Mouse (Mus musculus): ENCODE results near the gene Zfp592. TPM values are rescaled to one million over a fixed set of nuclear protein-coding genes. Genes with fewer than 3 reads are reported as not detected.

Gene Zfp592
- polyA plus RNA-seq, 1 experiment = 26.5 TPM

- no peak overlapping the region for H3K4me3 ChIP-seq (ENCODE audit: insufficient read depth, low read length)
- H3K27ac ChIP-seq (ENCODE audit: insufficient read depth, low read length) = no peak overlapping the region
- H3K4me1 ChIP-seq (ENCODE audit: control insufficient read depth, insufficient read depth, low read length) = peaks cover 2% of the 10 kb centered on the region; the same call in 1 of the 2 replicates
- no peak for TF ChIP-seq CTCF (IDR thresholded peaks at IDR 0.05; ENCODE audit: borderline replicate concordance, insufficient read depth, low read length)
- no peak for TF ChIP-seq POLR2A (IDR thresholded peaks at IDR 0.05; ENCODE audit: low read depth, low read length)
Measured at GRCm38 (mm10) chr7:81008285-81008684, 14.8 kb downstream of the Zfp592 start.

GRCm38 (mm10) chr7:81011576-81011975 is 18.1 kb downstream of the Zfp592 start:
- Histone ChIP-seq H3K4me1 (ENCODE audit: control insufficient read depth, insufficient read depth, low read length) (no peaks in the 10 kb centered on the region), H3K4me3 (ENCODE audit: insufficient read depth, low read length) (no peak overlapping the region), H3K27ac (ENCODE audit: insufficient read depth, low read length) (no peak overlapping the region)
- TF ChIP-seq POLR2A (IDR thresholded peaks at IDR 0.05; ENCODE audit: low read depth, low read length) (no peak), CTCF (IDR thresholded peaks at IDR 0.05; ENCODE audit: borderline replicate concordance, insufficient read depth, low read length) (no peak)

- TF ChIP-seq CTCF (IDR thresholded peaks at IDR 0.05; ENCODE audit: borderline replicate concordance, insufficient read depth, low read length) = no peak
- Histone ChIP-seq H3K4me3 (ENCODE audit: insufficient read depth, low read length) (no peak overlapping the region), H3K27ac (ENCODE audit: insufficient read depth, low read length) (no peak overlapping the region), H3K4me1 (ENCODE audit: control insufficient read depth, insufficient read depth, low read length) (no peaks in the 10 kb centered on the region)
Measured at GRCm38 (mm10) chr7:81020307-81020706, 26.8 kb downstream of the Zfp592 start.

DNA sequence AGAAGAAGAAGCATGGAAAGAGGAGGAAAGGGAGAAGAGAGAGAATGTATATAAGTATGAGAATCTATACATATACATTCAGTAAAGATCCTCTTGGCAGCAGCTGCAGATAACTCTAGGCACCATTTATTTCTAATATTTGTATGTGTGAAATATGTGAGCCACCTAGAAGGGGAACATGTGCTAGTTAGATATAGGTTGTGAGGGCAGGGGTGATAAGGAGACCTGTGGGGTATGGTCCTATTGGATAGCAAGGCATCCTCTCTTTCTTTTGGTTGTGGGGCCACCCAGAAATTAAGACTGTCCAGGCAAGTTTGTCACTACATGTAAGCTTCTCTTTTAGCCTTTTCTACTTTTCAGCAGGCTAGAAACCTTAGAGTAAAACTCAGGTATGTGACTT is 29.2 kb downstream of the Zfp592 start:
- no peak overlapping the region for H3K4me3 ChIP-seq (ENCODE audit: insufficient read depth, low read length)
- H3K4me1 ChIP-seq (ENCODE audit: control insufficient read depth, insufficient read depth, low read length) = no peaks in the 10 kb centered on the region
- TF ChIP-seq POLR2A (IDR thresholded peaks at IDR 0.05; ENCODE audit: low read depth, low read length) (no peak), CTCF (IDR thresholded peaks at IDR 0.05; ENCODE audit: borderline replicate concordance, insufficient read depth, low read length) (no peak)
- no peak overlapping the region for H3K27ac ChIP-seq (ENCODE audit: insufficient read depth, low read length)

DNA sequence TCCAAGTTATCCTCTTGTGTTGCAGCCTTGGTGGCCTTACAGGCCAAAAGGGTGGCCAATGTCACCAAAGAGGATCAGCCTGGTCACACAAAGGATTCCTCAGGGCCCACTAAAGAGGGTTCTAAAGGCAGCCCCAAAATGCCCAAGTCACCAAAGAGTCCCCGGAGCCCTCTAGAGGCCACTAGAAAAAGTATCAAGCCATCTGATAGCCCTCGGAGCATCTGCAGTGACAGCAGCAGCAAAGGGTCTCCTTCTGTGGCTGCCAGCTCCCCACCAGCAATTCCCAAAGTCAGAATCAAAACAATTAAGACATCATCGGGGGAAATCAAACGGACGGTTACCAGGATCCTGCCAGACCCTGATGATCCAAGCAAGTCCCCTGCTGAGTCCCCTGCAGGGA is 30.6 kb downstream of the Zfp592 start:
- Histone ChIP-seq H3K4me1 (ENCODE audit: control insufficient read depth, insufficient read depth, low read length) (no peaks in the 10 kb centered on the region), H3K27ac (ENCODE audit: insufficient read depth, low read length) (no peak overlapping the region), H3K4me3 (ENCODE audit: insufficient read depth, low read length) (no peak overlapping the region)
- TF ChIP-seq CTCF (IDR thresholded peaks at IDR 0.05; ENCODE audit: borderline replicate concordance, insufficient read depth, low read length) (no peak), POLR2A (IDR thresholded peaks at IDR 0.05; ENCODE audit: low read depth, low read length) (no peak)

- Histone ChIP-seq H3K4me3 (ENCODE audit: insufficient read depth, low read length) (no peak overlapping the region), H3K27ac (ENCODE audit: insufficient read depth, low read length) (no peak overlapping the region), H3K4me1 (ENCODE audit: control insufficient read depth, insufficient read depth, low read length) (no peaks in the 10 kb centered on the region)
- TF ChIP-seq CTCF (IDR thresholded peaks at IDR 0.05; ENCODE audit: borderline replicate concordance, insufficient read depth, low read length) (no peak), POLR2A (IDR thresholded peaks at IDR 0.05; ENCODE audit: low read depth, low read length) (no peak)
Measured at GRCm38 (mm10) chr7:81024651-81025050, 31.2 kb downstream of the Zfp592 start.

DNA sequence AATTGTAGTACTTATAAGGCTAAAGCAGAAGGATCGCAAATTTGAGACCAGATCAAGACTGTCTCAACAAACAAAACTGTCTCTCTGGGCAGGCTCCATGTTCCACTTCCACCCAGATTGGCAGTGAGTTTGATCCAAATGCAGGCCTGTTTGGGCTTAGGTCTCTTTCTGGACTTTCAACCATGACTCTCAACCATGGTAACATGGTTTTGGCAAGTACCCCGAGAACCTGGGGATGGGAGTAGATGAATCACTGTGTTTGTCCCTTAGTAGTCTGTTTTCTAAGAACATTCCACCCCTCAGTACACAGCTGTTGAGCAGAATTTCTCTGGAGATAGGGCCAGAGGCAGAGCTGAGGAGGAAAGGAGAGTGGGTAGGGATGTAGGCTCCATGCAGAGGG is 32.3 kb downstream of the Zfp592 start:
- no peak overlapping the region for H3K4me3 ChIP-seq (ENCODE audit: insufficient read depth, low read length)
- no peak overlapping the region for H3K27ac ChIP-seq (ENCODE audit: insufficient read depth, low read length)
- no peaks in the 10 kb centered on the region for H3K4me1 ChIP-seq (ENCODE audit: control insufficient read depth, insufficient read depth, low read length)
- TF ChIP-seq POLR2A (IDR thresholded peaks at IDR 0.05; ENCODE audit: low read depth, low read length) (no peak), CTCF (IDR thresholded peaks at IDR 0.05; ENCODE audit: borderline replicate concordance, insufficient read depth, low read length) (no peak)

DNA sequence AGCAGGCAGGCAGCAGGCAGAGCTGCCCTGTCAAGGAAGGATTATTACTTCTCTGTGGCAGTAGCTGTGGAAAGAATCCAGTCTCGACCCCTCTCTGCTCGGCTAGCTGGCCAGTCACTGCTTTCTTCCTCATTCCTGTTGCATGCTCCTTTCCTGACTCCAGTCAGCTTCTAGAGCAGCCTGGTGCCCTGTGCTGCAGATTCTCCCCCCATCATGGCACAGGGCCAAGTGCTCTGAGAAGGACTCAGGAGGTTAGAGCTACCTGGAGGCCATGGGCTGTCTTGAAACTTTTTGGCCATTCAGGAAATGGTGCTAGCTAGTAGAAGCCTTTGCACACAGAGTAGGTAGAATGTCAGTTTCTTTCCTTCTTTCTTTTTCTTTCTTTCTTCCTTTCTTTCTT is 46.2 kb downstream of the Zfp592 start:
- no peak overlapping the region for H3K4me3 ChIP-seq (ENCODE audit: insufficient read depth, low read length)
- TF ChIP-seq CTCF (IDR thresholded peaks at IDR 0.05; ENCODE audit: borderline replicate concordance, insufficient read depth, low read length) = no peak
- TF ChIP-seq POLR2A (IDR thresholded peaks at IDR 0.05; ENCODE audit: low read depth, low read length) = no peak
- no peaks in the 10 kb centered on the region for H3K4me1 ChIP-seq (ENCODE audit: control insufficient read depth, insufficient read depth, low read length)
- no peak overlapping the region for H3K27ac ChIP-seq (ENCODE audit: insufficient read depth, low read length)

DNA sequence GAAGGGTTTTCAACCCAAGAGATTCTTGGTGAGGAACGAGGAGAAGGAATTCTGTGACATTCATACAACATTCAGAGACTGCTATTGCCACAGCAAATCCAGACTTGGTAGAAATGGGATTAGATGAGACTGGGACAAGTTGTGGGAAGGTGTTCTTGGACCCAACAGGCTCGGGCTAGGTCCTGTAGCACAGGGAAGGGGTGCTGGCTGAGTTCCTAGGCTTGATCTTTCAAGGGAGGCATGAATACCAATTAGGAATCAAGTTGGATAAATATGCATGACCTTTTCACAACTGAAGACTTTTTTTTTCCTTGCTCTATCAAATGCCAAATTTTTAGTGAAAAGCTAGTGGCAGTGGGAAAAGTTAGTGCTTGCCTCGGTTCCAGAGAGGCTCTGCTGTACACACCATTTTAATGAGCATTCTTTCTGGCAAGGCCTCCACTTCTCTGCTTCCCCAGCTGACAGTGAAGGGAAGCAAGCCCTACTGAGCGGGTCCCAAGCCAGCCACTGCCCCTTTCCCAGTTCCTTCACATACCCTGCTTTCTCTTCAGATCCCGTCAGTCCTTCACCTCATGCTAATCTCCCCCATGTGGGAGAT is 49.6 kb downstream of the Zfp592 start:
- H3K4me1 ChIP-seq (ENCODE audit: control insufficient read depth, insufficient read depth, low read length) = no peaks in the 10 kb centered on the region

GRCm38 (mm10) chr7:81047847-81048246 is 54.4 kb downstream of the Zfp592 start:
- Histone ChIP-seq H3K27ac (ENCODE audit: insufficient read depth, low read length) (no peak overlapping the region), H3K4me1 (ENCODE audit: control insufficient read depth, insufficient read depth, low read length) (no peaks in the 10 kb centered on the region; the same call in 1 of the 2 replicates), H3K4me3 (ENCODE audit: insufficient read depth, low read length) (no peak overlapping the region)
- TF ChIP-seq POLR2A (IDR thresholded peaks at IDR 0.05; ENCODE audit: low read depth, low read length) (no peak), CTCF (IDR thresholded peaks at IDR 0.05; ENCODE audit: borderline replicate concordance, insufficient read depth, low read length) (no peak)

More for the DNA sequence above, 49.6 kb downstream of the Zfp592 start:
- TF ChIP-seq POLR2A (IDR thresholded peaks at IDR 0.05; ENCODE audit: low read depth, low read length) (no peak), CTCF (IDR thresholded peaks at IDR 0.05; ENCODE audit: borderline replicate concordance, insufficient read depth, low read length) (no peak)
- H3K27ac ChIP-seq (ENCODE audit: insufficient read depth, low read length) = no peak overlapping the region
- H3K4me3 ChIP-seq (ENCODE audit: insufficient read depth, low read length) = no peak overlapping the region

Data from embryonic fibroblast, embryonic 13.5 days (primary cell).